Mouse (Mus musculus): ENCODE data around the gene Mrpl38. TPM values are rescaled to one million over a fixed set of nuclear protein-coding genes. Genes with fewer than 3 reads are reported as not detected.
"Not testable (repeated sequence)": the region's sequence is repeated elsewhere in the genome, so short reads cannot be mapped to it uniquely, and the experiment has no call there.

Gene Mrpl38
- total RNA-seq, 1 experiment from 2014 or later: 86.5 TPM

- DNase-seq: no peak
These were observed 7.0 kb upstream of the Mrpl38 start for GRCm38 (mm10) chr11:116145481-116146293.

- DNase-seq: no peak
These were observed 4.8 kb upstream of the Mrpl38 start for GRCm38 (mm10) chr11:116143468-116143867.

GRCm38 (mm10) chr11:116142211-116142991 lies 3.7 kb upstream of the Mrpl38 start:
- DNase-seq: peak; percentile 50

- no peak for DNase-seq
These were observed 586 bp downstream of the Mrpl38 start for GRCm38 (mm10) chr11:116138096-116138467.

GRCm38 (mm10) chr11:116134171-116134570 lies 4.5 kb downstream of the Mrpl38 start:
- DNase-seq: no peak

GRCm38 (mm10) chr11:116133497-116133896 lies 5.2 kb downstream of the Mrpl38 start:
- DNase-seq: no peak

- DNase-seq: peak; percentile 45
These were observed 6.0 kb downstream of the Mrpl38 start for GRCm38 (mm10) chr11:116132366-116133333.

- DNase-seq: no peak
These were observed 7.1 kb downstream of the Mrpl38 start for GRCm38 (mm10) chr11:116131349-116132170.

GRCm38 (mm10) chr11:116130488-116131205 lies 8.0 kb downstream of the Mrpl38 start, which contains the start of gene Trim65:
TSS of gene Trim65 (minus strand) at chr11:116131128.
- peak; percentile 90 for DNase-seq

GRCm38 (mm10) chr11:116129993-116130487 lies 8.6 kb downstream of the Mrpl38 start:
- DNase-seq: no peak

- DNase-seq: no peak
These were observed 9.4 kb downstream of the Mrpl38 start for GRCm38 (mm10) chr11:116129091-116129790.

GRCm38 (mm10) chr11:116127986-116128385 lies 10.7 kb downstream of the Mrpl38 start:
- no peak for DNase-seq

GRCm38 (mm10) chr11:116127156-116127980 lies 11.3 kb downstream of the Mrpl38 start, which contains the start of gene Trim47:
TSS of gene Trim47 (minus strand) at chr11:116127210.
- peak; percentile 81 for DNase-seq

- DNase-seq: no peak
These were observed 12.4 kb downstream of the Mrpl38 start for GRCm38 (mm10) chr11:116126261-116126660.

GRCm38 (mm10) chr11:116121731-116122245 lies 16.9 kb downstream of the Mrpl38 start:
- DNase-seq: not testable (repeated sequence)

GRCm38 (mm10) chr11:116117819-116118218 lies 20.8 kb downstream of the Mrpl38 start:
- no peak for DNase-seq

GRCm38 (mm10) chr11:116117241-116117640 lies 21.4 kb downstream of the Mrpl38 start:
- no peak for DNase-seq

- DNase-seq: no peak
These were observed 27.0 kb downstream of the Mrpl38 start for GRCm38 (mm10) chr11:116111611-116112203.

Data from adrenal gland, postnatal 25 days (tissue).